Mouse (Mus musculus) regulatory T cell (primary cell): ENCODE data around the gene Klhl29.

ENCODE experiments used
- in situ Hi-C: fragments of 300-600 bp; cut with MboI, MseI; formaldehyde crosslinking; loops from one replicate; pipeline ENCODE4 v1.15.1; 2025; ENCODE audit warnings: high pct_unique_total_duplicates

Klhl29 gene

DNA sequence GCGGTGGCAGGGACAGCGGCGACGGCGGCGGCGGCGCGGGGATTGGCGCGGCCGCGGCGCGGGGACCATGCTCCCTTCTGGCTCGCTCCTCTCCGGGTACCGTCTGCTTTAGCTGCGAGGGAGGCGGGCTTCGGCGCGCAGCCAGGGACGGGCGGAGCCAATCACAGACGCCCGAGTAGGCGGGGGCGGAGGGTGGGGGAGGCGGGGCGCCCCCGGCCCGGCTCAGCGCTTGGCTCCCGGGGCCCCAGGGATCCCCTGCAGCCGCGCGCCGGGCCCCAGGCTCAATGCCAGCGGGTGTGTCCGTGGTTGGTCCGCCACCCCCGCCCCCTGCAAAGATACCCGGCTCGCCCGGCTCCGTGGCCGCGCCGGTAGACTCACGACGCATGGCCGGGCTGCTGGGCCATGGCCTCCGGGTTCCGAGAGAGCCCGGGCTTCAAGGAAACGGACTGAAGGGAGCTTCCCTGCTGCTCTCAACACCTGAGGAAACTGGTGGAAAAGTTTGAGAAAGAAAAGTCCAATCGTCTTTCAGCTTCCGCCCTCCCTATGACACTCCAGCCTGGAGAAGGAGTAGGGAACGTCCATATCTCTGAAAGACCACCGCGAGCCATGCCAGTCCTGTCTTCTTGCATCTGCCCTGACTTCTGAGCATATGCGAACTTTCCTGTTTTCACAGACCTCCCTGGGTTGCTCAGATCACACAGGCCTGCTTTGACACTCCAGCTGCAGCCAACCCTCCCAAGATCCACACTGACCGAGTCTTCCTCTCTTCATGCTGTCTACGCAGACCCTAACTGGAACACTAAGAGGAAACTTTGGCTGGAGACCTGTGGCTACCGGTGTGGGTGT is at the start of gene Klhl29:
TSS of gene Klhl29 (minus strand) at position 67 of the 846 bp plus-strand sequence.
- in situ Hi-C loops = no loop called here

- in situ Hi-C loops = no loop called here
Measured at GRCm38 (mm10) chr12:5425276-5425675, 49.8 kb upstream of the Klhl29 start.

DNA sequence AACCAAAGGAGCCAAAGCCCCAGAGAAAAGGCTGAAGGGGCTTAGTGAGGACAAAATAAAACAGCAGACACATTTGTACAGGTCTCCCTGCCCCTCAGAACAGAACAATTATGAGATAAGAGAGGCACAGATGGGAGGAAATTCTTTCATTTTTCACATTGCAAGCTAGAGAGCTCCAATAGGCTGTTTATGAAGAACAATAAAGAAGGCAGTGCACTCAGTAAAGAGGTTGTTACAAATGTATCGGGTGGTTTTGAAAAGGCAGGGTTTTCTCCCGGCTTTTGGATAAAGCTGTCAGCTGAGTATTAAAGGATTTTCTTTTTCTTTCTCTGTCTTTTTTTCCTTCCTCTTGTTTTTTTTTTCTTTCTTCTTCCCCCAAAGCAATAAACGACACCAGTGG is 40.3 kb upstream of the Klhl29 start:
- in situ Hi-C loops = no loop called here

GRCm38 (mm10) chr12:5413976-5414375 is 38.5 kb upstream of the Klhl29 start:
- in situ Hi-C loops = no loop called here

DNA sequence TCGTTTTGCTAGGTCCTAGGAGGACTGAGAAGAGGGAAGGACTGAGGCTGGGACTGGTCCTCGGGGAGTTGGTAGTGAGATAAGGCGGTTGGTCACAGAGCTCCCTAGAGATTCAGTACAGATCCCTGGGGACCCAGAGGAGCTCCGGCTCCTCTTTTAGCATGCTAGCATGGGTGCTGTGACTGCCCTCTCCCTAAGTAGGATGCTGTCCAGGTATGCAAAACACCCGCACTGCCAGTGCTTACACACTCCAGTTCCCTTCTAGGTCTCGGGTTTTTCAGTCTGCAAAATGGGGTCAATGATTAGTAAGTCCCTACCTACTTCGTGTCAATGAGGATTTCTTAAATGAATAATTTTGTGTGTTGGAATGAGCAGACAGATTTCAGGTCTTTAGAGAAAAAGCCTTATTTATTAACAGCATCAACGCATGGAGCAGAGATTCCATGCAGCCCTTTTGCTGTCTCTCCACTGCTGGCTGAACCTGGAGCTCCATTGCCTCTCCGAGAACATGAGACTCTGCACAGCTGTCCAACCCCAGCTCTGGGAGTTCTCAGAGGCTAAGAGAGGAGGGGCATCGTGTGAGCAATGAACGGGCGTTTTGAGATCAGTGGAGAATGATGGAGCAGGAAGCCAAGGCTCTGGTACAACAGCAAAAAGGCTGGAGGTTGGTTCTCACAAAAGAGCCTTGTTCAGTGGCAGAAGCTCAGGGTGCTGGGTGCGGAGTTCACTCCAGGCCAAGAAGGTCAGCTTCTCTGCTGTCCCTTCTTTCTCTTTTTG is 36.5 kb upstream of the Klhl29 start:
- in situ Hi-C loops = no loop called here

- in situ Hi-C loops = no loop called here
Measured at GRCm38 (mm10) chr12:5411346-5411745, 35.9 kb upstream of the Klhl29 start.

- in situ Hi-C loops = no loop called here
Measured at GRCm38 (mm10) chr12:5410391-5411115, 35.1 kb upstream of the Klhl29 start.

- in situ Hi-C loops = no loop called here
Measured at GRCm38 (mm10) chr12:5407175-5407574, 31.7 kb upstream of the Klhl29 start.

GRCm38 (mm10) chr12:5397423-5397822 is 21.9 kb upstream of the Klhl29 start:
- in situ Hi-C loops = no loop called here

GRCm38 (mm10) chr12:5395188-5395587 is 19.7 kb upstream of the Klhl29 start:
- in situ Hi-C loops = no loop called here

DNA sequence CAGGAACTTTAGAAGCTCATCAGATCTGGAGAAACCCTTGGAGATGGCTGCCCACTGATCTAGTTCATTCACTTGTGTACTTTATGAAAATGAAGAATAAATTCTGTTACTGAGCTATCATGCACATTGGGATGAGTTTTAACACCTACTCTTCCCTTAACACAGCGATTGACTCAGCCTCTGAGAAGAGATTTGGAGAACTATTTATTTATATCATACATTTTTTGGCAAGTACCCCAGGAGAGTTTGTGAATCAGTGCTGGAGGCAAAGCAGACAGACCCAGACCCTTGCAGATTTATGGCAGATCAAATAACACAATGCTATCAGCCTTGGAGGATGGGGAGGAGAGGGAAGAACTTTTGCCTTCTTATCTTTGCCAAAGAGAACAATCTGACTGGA is 11.6 kb upstream of the Klhl29 start:
- in situ Hi-C loops = no loop called here

DNA sequence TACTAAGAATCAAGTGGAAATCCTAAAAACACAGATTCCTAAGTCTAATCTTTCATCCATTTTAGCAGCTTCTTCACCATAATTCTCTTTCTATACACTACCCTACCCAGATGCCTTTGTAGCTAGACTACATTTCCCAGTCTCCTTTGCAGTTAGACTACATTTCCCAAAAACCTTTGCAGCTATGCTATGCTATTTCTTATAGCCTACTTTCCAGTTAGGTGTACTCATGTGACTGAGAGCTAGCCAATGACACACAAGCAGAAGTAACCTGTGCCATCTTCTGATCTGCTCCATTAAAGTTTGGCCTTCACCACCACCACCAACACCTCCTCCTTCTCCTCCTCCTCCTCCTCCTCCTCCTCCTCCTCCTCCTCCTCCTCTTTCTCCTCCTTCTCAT is 11.2 kb upstream of the Klhl29 start:
- in situ Hi-C loops = no loop called here

DNA sequence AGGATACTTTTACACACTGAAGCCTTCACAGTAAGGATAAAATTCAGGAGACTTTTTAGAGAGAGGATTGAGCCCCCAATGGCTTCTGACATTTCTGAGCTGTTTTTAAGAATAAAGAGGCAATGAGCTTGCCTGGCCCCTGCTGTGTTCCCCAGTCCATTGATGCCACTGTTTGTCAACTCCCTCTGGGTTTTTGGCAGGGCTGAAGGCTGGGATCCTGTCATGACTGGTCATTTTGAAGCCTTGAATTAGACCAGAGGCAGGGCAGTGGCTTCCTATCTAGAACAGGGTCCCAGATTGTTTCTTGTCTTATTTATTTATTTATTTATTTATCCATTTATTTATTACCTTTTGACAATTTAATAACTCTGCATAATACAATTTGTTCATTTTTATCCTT is 6.2 kb upstream of the Klhl29 start:
- in situ Hi-C loops = no loop called here

- in situ Hi-C loops = no loop called here
Measured at GRCm38 (mm10) chr12:5374684-5375615, 532 bp downstream of the Klhl29 start.

GRCm38 (mm10) chr12:5374196-5374683 is 1.2 kb downstream of the Klhl29 start:
- in situ Hi-C loops = no loop called here

- in situ Hi-C loops = no loop called here
Measured at GRCm38 (mm10) chr12:5373641-5374195, 1.8 kb downstream of the Klhl29 start.

- in situ Hi-C loops = no loop called here
Measured at GRCm38 (mm10) chr12:5369396-5369795, 6.1 kb downstream of the Klhl29 start.

GRCm38 (mm10) chr12:5364836-5365235 is 10.6 kb downstream of the Klhl29 start:
- in situ Hi-C loops = no loop called here

GRCm38 (mm10) chr12:5363961-5364634 is 11.4 kb downstream of the Klhl29 start:
- in situ Hi-C loops = no loop called here

GRCm38 (mm10) chr12:5359065-5359464 is 16.4 kb downstream of the Klhl29 start:
- in situ Hi-C loops = loop anchor here (10.0 kb wide), 1 partner anchor 216 kb away; no protein-coding TSS in a partner anchor
